Mouse (Mus musculus) thymus, adult 2 months (tissue): ENCODE data around the gene Tfcp2l1.

Experiments used
- CTCF ChIP-seq: fragments of 200-500 bp; IDR thresholded peaks from 2 replicates; pipeline ENCODE4 v1.5.1; 2012; ENCODE audit warnings: mild to moderate bottlenecking, control low read depth, low read length, moderate library complexity, borderline replicate concordance; ENCODE audit not compliant: control insufficient read depth, poor library complexity, insufficient read depth; ENCODE audit errors: extremely low read depth
- POLR2A ChIP-seq: fragments of 200-500 bp; IDR thresholded peaks from 2 replicates; pipeline ENCODE4 v1.6.1; 2012; ENCODE audit warnings: mild to moderate bottlenecking, low read length, control low read depth, moderate library complexity; ENCODE audit not compliant: control insufficient read depth, poor library complexity, insufficient read depth; ENCODE audit errors: extremely low read depth

DNA sequence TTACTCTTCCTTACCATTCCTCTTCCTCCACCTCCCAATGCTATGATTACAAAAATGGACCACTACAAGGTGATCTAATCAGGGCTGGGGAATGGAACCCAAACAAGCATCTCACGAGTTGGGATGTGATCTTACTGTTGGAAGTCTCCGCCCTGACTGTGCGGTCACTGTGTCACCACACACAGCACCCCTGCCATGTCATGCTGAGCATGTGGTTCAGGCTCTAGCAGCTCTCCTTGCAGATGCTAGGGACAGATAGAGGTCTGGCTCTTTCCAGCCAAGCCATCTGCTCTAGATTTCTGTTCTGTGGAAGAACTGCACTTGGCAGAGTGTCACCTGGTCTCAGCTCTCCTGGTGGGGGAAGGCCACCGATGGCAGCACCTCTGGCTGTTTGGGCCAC lies 99.3 kb downstream of the Tfcp2l1 start:
- no peak for TF ChIP-seq CTCF
- no peak for TF ChIP-seq POLR2A
